Mouse (Mus musculus): Measurements from ENCODE around the gene H3f3b. TPM values are rescaled to one million over a fixed set of nuclear protein-coding genes. Genes with fewer than 3 reads are reported as not detected.

Gene H3f3b
- polyA plus RNA-seq, 1 experiment = 161 TPM

- Histone ChIP-seq H3K27ac (ENCODE audit: insufficient read depth, low read length) (no peak overlapping the region), H3K4me3 (ENCODE audit: extremely low read depth, insufficient read depth, insufficient read length) (no peak overlapping the region), H3K36me3 (ENCODE audit: control insufficient read depth, insufficient read depth, low read length) (peaks cover 3% of the 10 kb centered on the region; the same call in 1 of the 2 replicates), H3K4me1 (ENCODE audit: control insufficient read depth, insufficient read depth, insufficient read length) (peaks cover 18% of the 10 kb centered on the region), H3K27me3 (ENCODE audit: control insufficient read depth, insufficient read depth, low read length) (no peaks in the 10 kb centered on the region)
- WGBS = 88% methylated on average over 11 of the region's 11 CpGs
- no peak for TF ChIP-seq POLR2A (IDR thresholded peaks at IDR 0.05; ENCODE audit: low read depth, low read length)
- TF ChIP-seq CTCF (IDR thresholded peaks at IDR 0.05; ENCODE audit: extremely low read depth, insufficient read depth, insufficient read length, insufficient replicate concordance) = no peak
- DNase-seq (ENCODE audit: low read depth in 1 of 2, low spot score in 2 of 2) = no peak
These were observed 19.4 kb downstream of the H3f3b start for GRCm38 (mm10) chr11:116008411-116008810.

- H3K4me3 ChIP-seq (ENCODE audit: extremely low read depth, insufficient read depth, insufficient read length) = no peak overlapping the region
- peaks cover 11% of the 10 kb centered on the region; the same call in 1 of the 2 replicates for H3K4me1 ChIP-seq (ENCODE audit: control insufficient read depth, insufficient read depth, insufficient read length)
- peaks cover 3% of the 10 kb centered on the region; the same call in 1 of the 2 replicates for H3K36me3 ChIP-seq (ENCODE audit: control insufficient read depth, insufficient read depth, low read length)
- TF ChIP-seq CTCF (IDR thresholded peaks at IDR 0.05; ENCODE audit: extremely low read depth, insufficient read depth, insufficient read length, insufficient replicate concordance) (no peak), POLR2A (IDR thresholded peaks at IDR 0.05; ENCODE audit: low read depth, low read length) (no peak)
- no peaks in the 10 kb centered on the region for H3K27me3 ChIP-seq (ENCODE audit: control insufficient read depth, insufficient read depth, low read length)
- no peak for DNase-seq (ENCODE audit: low read depth in 1 of 2, low spot score in 2 of 2)
- no peak overlapping the region for H3K27ac ChIP-seq (ENCODE audit: insufficient read depth, low read length)
- WGBS = 92% methylated on average over 28 of the region's 28 CpGs
These were observed 20.5 kb downstream of the H3f3b start for GRCm38 (mm10) chr11:116007095-116007850.

GRCm38 (mm10) chr11:116005701-116006419 lies 21.9 kb downstream of the H3f3b start:
- TF ChIP-seq POLR2A (IDR thresholded peaks at IDR 0.05; ENCODE audit: low read depth, low read length) (no peak), CTCF (IDR thresholded peaks at IDR 0.05; ENCODE audit: extremely low read depth, insufficient read depth, insufficient read length, insufficient replicate concordance) (no peak)

GRCm38 (mm10) chr11:116004840-116005700 lies 22.7 kb downstream of the H3f3b start:
- peak; percentile 21; the same call in 1 of the 2 replicates for TF ChIP-seq CTCF (IDR thresholded peaks at IDR 0.05; ENCODE audit: extremely low read depth, insufficient read depth, insufficient read length, insufficient replicate concordance)
- TF ChIP-seq POLR2A (IDR thresholded peaks at IDR 0.05; ENCODE audit: low read depth, low read length) = no peak; the same call in 1 of the 2 replicates
- Histone ChIP-seq H3K27ac (ENCODE audit: insufficient read depth, low read length) (peak overlapping the region; percentile 38; the same call in 1 of the 2 replicates), H3K27me3 (ENCODE audit: control insufficient read depth, insufficient read depth, low read length) (no peaks in the 10 kb centered on the region), H3K4me3 (ENCODE audit: extremely low read depth, insufficient read depth, insufficient read length) (peak overlapping the region; percentile 57), H3K4me1 (ENCODE audit: control insufficient read depth, insufficient read depth, insufficient read length) (peaks cover 11% of the 10 kb centered on the region; the same call in 1 of the 2 replicates), H3K36me3 (ENCODE audit: control insufficient read depth, insufficient read depth, low read length) (peaks cover 3% of the 10 kb centered on the region; the same call in 1 of the 2 replicates)
- 7% methylated on average over 52 of the region's 54 CpGs for whole genome bisulfite sequencing
- peak in 1 of 2 experiments; percentile 70 for DNase-seq (ENCODE audit: low read depth in 1 of 2, low spot score in 2 of 2)

More at GRCm38 (mm10) chr11:116005701-116006419, 21.9 kb downstream of the H3f3b start:
- H3K4me3 ChIP-seq (ENCODE audit: extremely low read depth, insufficient read depth, insufficient read length) = no peak overlapping the region
- WGBS = 85% methylated on average over 9 of the region's 9 CpGs
- no peak overlapping the region for H3K27ac ChIP-seq (ENCODE audit: insufficient read depth, low read length)
- no peak for DNase-seq (ENCODE audit: low read depth in 1 of 2, low spot score in 2 of 2)
- peaks cover 3% of the 10 kb centered on the region; the same call in 1 of the 2 replicates for H3K36me3 ChIP-seq (ENCODE audit: control insufficient read depth, insufficient read depth, low read length)
- H3K4me1 ChIP-seq (ENCODE audit: control insufficient read depth, insufficient read depth, insufficient read length) = peaks cover 11% of the 10 kb centered on the region; the same call in 1 of the 2 replicates
- H3K27me3 ChIP-seq (ENCODE audit: control insufficient read depth, insufficient read depth, low read length) = no peaks in the 10 kb centered on the region

- no peak for TF ChIP-seq CTCF (IDR thresholded peaks at IDR 0.05; ENCODE audit: extremely low read depth, insufficient read depth, insufficient read length, insufficient replicate concordance)
- TF ChIP-seq POLR2A (IDR thresholded peaks at IDR 0.05; ENCODE audit: low read depth, low read length) = no peak
- no peaks in the 10 kb centered on the region for H3K27me3 ChIP-seq (ENCODE audit: control insufficient read depth, insufficient read depth, low read length)
- peak overlapping the region; percentile 57 for H3K4me3 ChIP-seq (ENCODE audit: extremely low read depth, insufficient read depth, insufficient read length)
- no peak for DNase-seq (ENCODE audit: low read depth in 1 of 2, low spot score in 2 of 2)
- H3K36me3 ChIP-seq (ENCODE audit: control insufficient read depth, insufficient read depth, low read length) = no peaks in the 10 kb centered on the region
- H3K4me1 ChIP-seq (ENCODE audit: control insufficient read depth, insufficient read depth, insufficient read length) = peaks cover 11% of the 10 kb centered on the region; the same call in 1 of the 2 replicates
- H3K27ac ChIP-seq (ENCODE audit: insufficient read depth, low read length) = no peak overlapping the region; the same call in 1 of the 2 replicates
- WGBS = 23% methylated on average over 8 of the region's 8 CpGs
These were observed 23.5 kb downstream of the H3f3b start for GRCm38 (mm10) chr11:116004186-116004823.

GRCm38 (mm10) chr11:116002894-116003293 lies 24.9 kb downstream of the H3f3b start:
- TF ChIP-seq CTCF (IDR thresholded peaks at IDR 0.05; ENCODE audit: extremely low read depth, insufficient read depth, insufficient read length, insufficient replicate concordance) = no peak
- no peak for TF ChIP-seq POLR2A (IDR thresholded peaks at IDR 0.05; ENCODE audit: low read depth, low read length)
- 84% methylated on average over 3 of the region's 3 CpGs for WGBS
- H3K4me1 ChIP-seq (ENCODE audit: control insufficient read depth, insufficient read depth, insufficient read length) = peaks cover 11% of the 10 kb centered on the region; the same call in 1 of the 2 replicates

More at GRCm38 (mm10) chr11:116002894-116003293, 24.9 kb downstream of the H3f3b start:
- no peak for DNase-seq (ENCODE audit: low read depth in 1 of 2, low spot score in 2 of 2)
- no peaks in the 10 kb centered on the region for H3K27me3 ChIP-seq (ENCODE audit: control insufficient read depth, insufficient read depth, low read length)
- H3K4me3 ChIP-seq (ENCODE audit: extremely low read depth, insufficient read depth, insufficient read length) = no peak overlapping the region
- no peak overlapping the region for H3K27ac ChIP-seq (ENCODE audit: insufficient read depth, low read length)
- no peaks in the 10 kb centered on the region for H3K36me3 ChIP-seq (ENCODE audit: control insufficient read depth, insufficient read depth, low read length)

Measured in spleen, adult 2 months (tissue).